Mouse (Mus musculus): ENCODE data around the gene Nbea. TPM values are rescaled to one million over a fixed set of nuclear protein-coding genes. Genes with fewer than 3 reads are reported as not detected.

Nbea gene
- total and polyA plus RNA-seq, 3 experiments, result 0.76 TPM; not detected in 2

- DNase-seq (ENCODE audit: low spot score) (no peak), ATAC-seq (ENCODE audit: extremely low read depth, insufficient number of reproducible peaks, low FRiP score, poor library complexity, severe bottlenecking) (peak; percentile 71)
- no peaks in the 10 kb centered on the region for H3K36me3 ChIP-seq (replicated peaks)
- H3K27me3 ChIP-seq (ENCODE audit: insufficient read depth, low read length), result no peaks in the 10 kb centered on the region
- TF ChIP-seq POLR2AphosphoS5 (IDR thresholded peaks at IDR 0.05; ENCODE audit: insufficient replicate concordance, low read depth, low read length) (no peak), GATA2 (IDR thresholded peaks at IDR 0.05; ENCODE audit: borderline replicate concordance, low read depth, low read length) (no peak), TAL1 (conservative IDR thresholded peaks at IDR 0.05; ENCODE audit: low read depth, low read length) (no peak), CTCF (IDR thresholded peaks at IDR 0.05; ENCODE audit: low read depth, low read length) (no peak)
- no peaks in the 10 kb centered on the region for H3K4me1 ChIP-seq (ENCODE audit: insufficient read depth, low read depth, low read length)
- H3K9me3 ChIP-seq (replicated peaks), result peaks cover 6% of the 10 kb centered on the region
- H3K4me3 ChIP-seq (ENCODE audit: low read depth, low read length), result no peak overlapping the region
Observed at GRCm38 (mm10) chr3:55828481-55829256, 354.8 kb downstream of the Nbea start.

- TF ChIP-seq GATA1 (IDR thresholded peaks at IDR 0.05; ENCODE audit: borderline replicate concordance, low read length) (no peak), CTCF (IDR thresholded peaks at IDR 0.05; ENCODE audit: low read depth, low read length) (no peak), POLR2AphosphoS5 (IDR thresholded peaks at IDR 0.05; ENCODE audit: insufficient replicate concordance, low read depth, low read length) (no peak), GATA2 (IDR thresholded peaks at IDR 0.05; ENCODE audit: borderline replicate concordance, low read depth, low read length) (no peak), TAL1 (conservative IDR thresholded peaks at IDR 0.05; ENCODE audit: low read depth, low read length) (no peak)
- Histone ChIP-seq H3K4me1 (ENCODE audit: insufficient read depth, low read depth, low read length) (no peaks in the 10 kb centered on the region), H3K9me3 (replicated peaks) (peaks cover 8% of the 10 kb centered on the region), H3K36me3 (replicated peaks) (no peaks in the 10 kb centered on the region), H3K27me3 (ENCODE audit: insufficient read depth, low read length) (no peaks in the 10 kb centered on the region), H3K4me3 (ENCODE audit: low read depth, low read length) (no peak overlapping the region)
- no peak for DNase-seq (ENCODE audit: low spot score)
- no peak for ATAC-seq (ENCODE audit: extremely low read depth, insufficient number of reproducible peaks, low FRiP score, poor library complexity, severe bottlenecking)
Observed at GRCm38 (mm10) chr3:55824864-55825263, 358.6 kb downstream of the Nbea start.

GRCm38 (mm10) chr3:55819598-55819997 is 363.9 kb downstream of the Nbea start:
- DNase-seq (ENCODE audit: low spot score) (no peak), ATAC-seq (ENCODE audit: extremely low read depth, insufficient number of reproducible peaks, low FRiP score, poor library complexity, severe bottlenecking) (no peak)
- H3K4me3 ChIP-seq (ENCODE audit: low read depth, low read length), result no peak overlapping the region
- H3K4me1 ChIP-seq (ENCODE audit: insufficient read depth, low read depth, low read length), result no peaks in the 10 kb centered on the region
- H3K36me3 ChIP-seq (replicated peaks), result no peaks in the 10 kb centered on the region
- no peak for TF ChIP-seq TAL1 (conservative IDR thresholded peaks at IDR 0.05; ENCODE audit: low read depth, low read length)
- peaks cover 4% of the 10 kb centered on the region; the same call in 1 of the 2 replicates for H3K9me3 ChIP-seq (replicated peaks)
- H3K27me3 ChIP-seq (ENCODE audit: insufficient read depth, low read length), result no peaks in the 10 kb centered on the region

GRCm38 (mm10) chr3:55818082-55818481 is 365.4 kb downstream of the Nbea start:
- Histone ChIP-seq H3K9me3 (replicated peaks) (peaks cover 6% of the 10 kb centered on the region), H3K4me1 (ENCODE audit: insufficient read depth, low read depth, low read length) (no peaks in the 10 kb centered on the region), H3K27me3 (ENCODE audit: insufficient read depth, low read length) (no peaks in the 10 kb centered on the region), H3K36me3 (replicated peaks) (no peaks in the 10 kb centered on the region), H3K4me3 (ENCODE audit: low read depth, low read length) (no peak overlapping the region)
- ATAC-seq (ENCODE audit: extremely low read depth, insufficient number of reproducible peaks, low FRiP score, poor library complexity, severe bottlenecking) (no peak), DNase-seq (ENCODE audit: low spot score) (no peak)
- no peak for TF ChIP-seq POLR2AphosphoS5 (IDR thresholded peaks at IDR 0.05; ENCODE audit: insufficient replicate concordance, low read depth, low read length)
- no peak for TF ChIP-seq TAL1 (conservative IDR thresholded peaks at IDR 0.05; ENCODE audit: low read depth, low read length)
- TF ChIP-seq GATA1 (IDR thresholded peaks at IDR 0.05; ENCODE audit: borderline replicate concordance, low read length), result no peak
- TF ChIP-seq GATA2 (IDR thresholded peaks at IDR 0.05; ENCODE audit: borderline replicate concordance, low read depth, low read length), result no peak
- TF ChIP-seq CTCF (IDR thresholded peaks at IDR 0.05; ENCODE audit: low read depth, low read length), result no peak

- DNase-seq (ENCODE audit: low spot score), result no peak
- H3K27me3 ChIP-seq (ENCODE audit: insufficient read depth, low read length), result no peaks in the 10 kb centered on the region
- H3K4me1 ChIP-seq (ENCODE audit: insufficient read depth, low read depth, low read length), result no peaks in the 10 kb centered on the region
- no peaks in the 10 kb centered on the region for H3K36me3 ChIP-seq (replicated peaks)
- no peak for TF ChIP-seq CTCF (IDR thresholded peaks at IDR 0.05; ENCODE audit: low read depth, low read length)
- TF ChIP-seq GATA2 (IDR thresholded peaks at IDR 0.05; ENCODE audit: borderline replicate concordance, low read depth, low read length), result no peak
- no peak for TF ChIP-seq GATA1 (IDR thresholded peaks at IDR 0.05; ENCODE audit: borderline replicate concordance, low read length)
- TF ChIP-seq POLR2AphosphoS5 (IDR thresholded peaks at IDR 0.05; ENCODE audit: insufficient replicate concordance, low read depth, low read length), result no peak
- no peak for TF ChIP-seq TAL1 (conservative IDR thresholded peaks at IDR 0.05; ENCODE audit: low read depth, low read length)
- no peak; the same call in 1 of the 2 replicates for ATAC-seq (ENCODE audit: extremely low read depth, insufficient number of reproducible peaks, low FRiP score, poor library complexity, severe bottlenecking)
- H3K4me3 ChIP-seq (ENCODE audit: low read depth, low read length), result no peak overlapping the region
- H3K9me3 ChIP-seq (replicated peaks), result peaks cover 6% of the 10 kb centered on the region
Observed at GRCm38 (mm10) chr3:55816638-55817375, 366.7 kb downstream of the Nbea start.

- TF ChIP-seq POLR2AphosphoS5 (IDR thresholded peaks at IDR 0.05; ENCODE audit: insufficient replicate concordance, low read depth, low read length), result no peak
- no peak for TF ChIP-seq CTCF (IDR thresholded peaks at IDR 0.05; ENCODE audit: low read depth, low read length)
- TF ChIP-seq GATA2 (IDR thresholded peaks at IDR 0.05; ENCODE audit: borderline replicate concordance, low read depth, low read length), result no peak
- no peak for TF ChIP-seq TAL1 (conservative IDR thresholded peaks at IDR 0.05; ENCODE audit: low read depth, low read length)
- no peak for TF ChIP-seq GATA1 (IDR thresholded peaks at IDR 0.05; ENCODE audit: borderline replicate concordance, low read length)
- Histone ChIP-seq H3K9me3 (replicated peaks) (peaks cover 6% of the 10 kb centered on the region), H3K36me3 (replicated peaks) (no peaks in the 10 kb centered on the region), H3K27me3 (ENCODE audit: insufficient read depth, low read length) (no peaks in the 10 kb centered on the region), H3K4me1 (ENCODE audit: insufficient read depth, low read depth, low read length) (no peaks in the 10 kb centered on the region), H3K4me3 (ENCODE audit: low read depth, low read length) (no peak overlapping the region)
- no peak for DNase-seq (ENCODE audit: low spot score)
- no peak for ATAC-seq (ENCODE audit: extremely low read depth, insufficient number of reproducible peaks, low FRiP score, poor library complexity, severe bottlenecking)
Observed at GRCm38 (mm10) chr3:55816096-55816495, 367.4 kb downstream of the Nbea start.
